Mouse (Mus musculus): ENCODE measurements around the gene Rassf7. TPM values are rescaled to one million over a fixed set of nuclear protein-coding genes. Genes with fewer than 3 reads are reported as not detected.

Gene Rassf7
- total and polyA plus RNA-seq, 3 experiments, result 0.25 to 3.3 (median 0.42) TPM

GRCm38 (mm10) chr7:141210606-141211131 lies 5.0 kb upstream of the Rassf7 start:
- Histone ChIP-seq H3K27ac (no peak overlapping the region), H3K4me1 (ENCODE audit: control insufficient read depth, insufficient read depth, low read length) (no peaks in the 10 kb centered on the region), H3K4me3 (no peak overlapping the region), H3K36me3 (ENCODE audit: control insufficient read depth, insufficient read depth, low read length) (no peaks in the 10 kb centered on the region), H3K79me2 (replicated peaks; ENCODE audit: control insufficient read depth, insufficient read depth, low read length) (no peaks in the 10 kb centered on the region), H3K27me3 (ENCODE audit: control insufficient read depth, insufficient read depth, low read length) (no peaks in the 10 kb centered on the region), H3K9ac (ENCODE audit: low read depth, low read length) (no peak overlapping the region)
- intact Hi-C loops (cut with DNase I), result no loop called here
- TF ChIP-seq CTCF (IDR thresholded peaks at IDR 0.05), result no peak
- TF ChIP-seq EP300 (IDR thresholded peaks at IDR 0.05; ENCODE audit: insufficient read depth, low read depth, low read length), result no peak
- TF ChIP-seq POLR2A (IDR thresholded peaks at IDR 0.05; ENCODE audit: insufficient read depth, low read depth, low read length), result no peak
- DNase-seq, result no peak
- 86% methylated on average over 14 of the region's 14 CpGs for WGBS

- no peak for DNase-seq
- TF ChIP-seq EP300 (IDR thresholded peaks at IDR 0.05; ENCODE audit: insufficient read depth, low read depth, low read length), result no peak
- TF ChIP-seq POLR2A (IDR thresholded peaks at IDR 0.05; ENCODE audit: insufficient read depth, low read depth, low read length), result no peak
- no peak for TF ChIP-seq CTCF (IDR thresholded peaks at IDR 0.05)
- peaks cover 2% of the 10 kb centered on the region; the same call in 1 of the 2 replicates for H3K4me1 ChIP-seq (ENCODE audit: control insufficient read depth, insufficient read depth, low read length)
- 84% methylated on average over 3 of the region's 3 CpGs for WGBS
- no peak overlapping the region for H3K9ac ChIP-seq (ENCODE audit: low read depth, low read length)
- H3K36me3 ChIP-seq (ENCODE audit: control insufficient read depth, insufficient read depth, low read length), result no peaks in the 10 kb centered on the region
- no peak overlapping the region for H3K27ac ChIP-seq
- no peaks in the 10 kb centered on the region for H3K27me3 ChIP-seq (ENCODE audit: control insufficient read depth, insufficient read depth, low read length)
- no peaks in the 10 kb centered on the region for H3K79me2 ChIP-seq (replicated peaks; ENCODE audit: control insufficient read depth, insufficient read depth, low read length)
- intact Hi-C loops (cut with DNase I), result no loop called here
- H3K4me3 ChIP-seq, result no peak overlapping the region
Observed at GRCm38 (mm10) chr7:141213133-141213532, 2.5 kb upstream of the Rassf7 start.

- no peak for TF ChIP-seq CTCF (IDR thresholded peaks at IDR 0.05)
- no peak for TF ChIP-seq POLR2A (IDR thresholded peaks at IDR 0.05; ENCODE audit: insufficient read depth, low read depth, low read length)
- TF ChIP-seq EP300 (IDR thresholded peaks at IDR 0.05; ENCODE audit: insufficient read depth, low read depth, low read length), result no peak
- intact Hi-C loops (cut with DNase I), result no loop called here
- Histone ChIP-seq H3K36me3 (ENCODE audit: control insufficient read depth, insufficient read depth, low read length) (no peaks in the 10 kb centered on the region), H3K27me3 (ENCODE audit: control insufficient read depth, insufficient read depth, low read length) (no peaks in the 10 kb centered on the region), H3K9ac (ENCODE audit: low read depth, low read length) (no peak within 1 kb of the TSS), H3K79me2 (replicated peaks; ENCODE audit: control insufficient read depth, insufficient read depth, low read length) (no peaks in the 10 kb centered on the region), H3K4me3 (no peak within 1 kb of the TSS), H3K4me1 (ENCODE audit: control insufficient read depth, insufficient read depth, low read length) (peaks cover 2% of the 10 kb centered on the region; the same call in 1 of the 2 replicates), H3K27ac (no peak within 1 kb of the TSS)
- DNase-seq, result no peak
- WGBS, result 90% methylated on average over 11 of the region's 11 CpGs
Observed at GRCm38 (mm10) chr7:141213605-141214235, 1.9 kb upstream of the Rassf7 start, which contains the start of gene Lmntd2. Lmntd2 (minus strand) TSS chr7:141214080.

GRCm38 (mm10) chr7:141214310-141214709 lies 1.4 kb upstream of the Rassf7 start:
- no peak for DNase-seq
- TF ChIP-seq CTCF (IDR thresholded peaks at IDR 0.05) (no peak), EP300 (IDR thresholded peaks at IDR 0.05; ENCODE audit: insufficient read depth, low read depth, low read length) (no peak), POLR2A (IDR thresholded peaks at IDR 0.05; ENCODE audit: insufficient read depth, low read depth, low read length) (no peak)
- Histone ChIP-seq H3K27me3 (ENCODE audit: control insufficient read depth, insufficient read depth, low read length) (no peaks in the 10 kb centered on the region), H3K27ac (no peak overlapping the region), H3K9ac (ENCODE audit: low read depth, low read length) (no peak overlapping the region), H3K36me3 (ENCODE audit: control insufficient read depth, insufficient read depth, low read length) (no peaks in the 10 kb centered on the region), H3K79me2 (replicated peaks; ENCODE audit: control insufficient read depth, insufficient read depth, low read length) (no peaks in the 10 kb centered on the region), H3K4me1 (ENCODE audit: control insufficient read depth, insufficient read depth, low read length) (peaks cover 2% of the 10 kb centered on the region; the same call in 1 of the 2 replicates), H3K4me3 (no peak overlapping the region)
- WGBS, result 89% methylated on average over 3 of the region's 3 CpGs
- intact Hi-C loops (cut with DNase I), result no loop called here

DNA sequence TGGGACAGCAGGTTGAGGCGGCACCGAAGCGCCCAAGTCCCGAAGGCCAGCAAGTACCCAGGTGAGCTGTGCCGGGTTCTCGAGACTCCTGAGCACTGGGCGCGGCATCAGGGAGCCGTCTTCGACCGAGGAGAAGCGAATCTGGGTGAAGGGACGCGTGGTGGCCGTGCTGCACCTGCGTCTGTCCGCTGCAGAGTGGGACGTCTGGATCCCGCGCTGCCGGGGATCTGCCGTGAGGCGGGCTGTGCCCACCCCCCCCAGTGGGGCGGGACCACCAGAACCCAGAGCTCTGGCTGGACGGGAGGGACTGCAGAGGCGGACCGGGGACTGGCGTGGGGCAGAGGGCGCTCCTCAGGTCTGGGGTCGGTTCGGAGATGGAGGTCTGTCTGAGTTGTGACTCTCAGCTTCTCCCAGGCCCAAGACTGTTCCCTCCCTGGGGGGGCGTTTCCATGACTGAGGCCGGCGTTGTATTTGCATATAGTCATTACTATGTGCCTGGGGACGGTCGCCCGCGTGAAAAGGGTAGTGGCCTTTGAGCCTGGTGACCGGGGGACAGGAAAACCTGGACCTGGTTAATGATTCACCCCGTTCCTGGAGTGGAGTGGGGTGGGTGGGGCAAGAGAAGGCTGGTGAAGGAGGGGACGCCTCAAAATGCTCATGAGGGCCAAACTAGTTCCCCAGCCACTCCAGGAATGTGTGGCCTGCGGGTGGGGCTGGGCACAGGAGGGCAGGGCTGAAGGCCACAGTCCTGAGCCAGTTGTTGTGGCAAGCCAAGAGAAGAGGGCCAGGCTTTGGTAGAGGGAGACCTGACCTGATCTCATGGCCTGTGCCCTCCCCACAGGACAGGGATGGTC lies 447 bp downstream of the Rassf7 start:
- 2% methylated on average over 42 of the region's 42 CpGs for WGBS
- H3K27ac ChIP-seq, result no peak overlapping the region
- H3K9ac ChIP-seq (ENCODE audit: low read depth, low read length), result peak overlapping the region; percentile 31
- TF ChIP-seq POLR2A (IDR thresholded peaks at IDR 0.05; ENCODE audit: insufficient read depth, low read depth, low read length), result no peak
- TF ChIP-seq CTCF (IDR thresholded peaks at IDR 0.05), result no peak
- TF ChIP-seq EP300 (IDR thresholded peaks at IDR 0.05; ENCODE audit: insufficient read depth, low read depth, low read length), result no peak
- DNase-seq, result peak in 1 of 2 experiments; percentile 29
- peaks cover 2% of the 10 kb centered on the region; the same call in 1 of the 2 replicates for H3K4me1 ChIP-seq (ENCODE audit: control insufficient read depth, insufficient read depth, low read length)
- H3K4me3 ChIP-seq, result peak overlapping the region; percentile 54
- no peaks in the 10 kb centered on the region for H3K79me2 ChIP-seq (replicated peaks; ENCODE audit: control insufficient read depth, insufficient read depth, low read length)
- H3K27me3 ChIP-seq (ENCODE audit: control insufficient read depth, insufficient read depth, low read length), result no peaks in the 10 kb centered on the region
- intact Hi-C loops (cut with DNase I), result no loop called here
- H3K36me3 ChIP-seq (ENCODE audit: control insufficient read depth, insufficient read depth, low read length), result no peaks in the 10 kb centered on the region

Data from heart, adult 2 months (tissue).